Mouse (Mus musculus): ENCODE data around the gene Tbp. TPM values are rescaled to one million over a fixed set of nuclear protein-coding genes. Genes with fewer than 3 reads are reported as not detected.

Tbp gene
- 33.9 and 62.8 TPM in 2 replicates for polyA plus RNA-seq (2012; rRNA removed)

GRCm38 (mm10) chr17:15499656-15500394 is at the start of gene Tbp, which contains the start of gene Psmb1:
TSS of gene Tbp (plus strand) at chr17:15499888.
TSS of gene Psmb1 (minus strand) at chr17:15499751.

GRCm38 (mm10) chr17:15526986-15527810 is 27.5 kb downstream of the Tbp start, which contains the start of gene Pdcd2:
TSS of gene Pdcd2 (minus strand) at chr17:15527301.

DNA sequence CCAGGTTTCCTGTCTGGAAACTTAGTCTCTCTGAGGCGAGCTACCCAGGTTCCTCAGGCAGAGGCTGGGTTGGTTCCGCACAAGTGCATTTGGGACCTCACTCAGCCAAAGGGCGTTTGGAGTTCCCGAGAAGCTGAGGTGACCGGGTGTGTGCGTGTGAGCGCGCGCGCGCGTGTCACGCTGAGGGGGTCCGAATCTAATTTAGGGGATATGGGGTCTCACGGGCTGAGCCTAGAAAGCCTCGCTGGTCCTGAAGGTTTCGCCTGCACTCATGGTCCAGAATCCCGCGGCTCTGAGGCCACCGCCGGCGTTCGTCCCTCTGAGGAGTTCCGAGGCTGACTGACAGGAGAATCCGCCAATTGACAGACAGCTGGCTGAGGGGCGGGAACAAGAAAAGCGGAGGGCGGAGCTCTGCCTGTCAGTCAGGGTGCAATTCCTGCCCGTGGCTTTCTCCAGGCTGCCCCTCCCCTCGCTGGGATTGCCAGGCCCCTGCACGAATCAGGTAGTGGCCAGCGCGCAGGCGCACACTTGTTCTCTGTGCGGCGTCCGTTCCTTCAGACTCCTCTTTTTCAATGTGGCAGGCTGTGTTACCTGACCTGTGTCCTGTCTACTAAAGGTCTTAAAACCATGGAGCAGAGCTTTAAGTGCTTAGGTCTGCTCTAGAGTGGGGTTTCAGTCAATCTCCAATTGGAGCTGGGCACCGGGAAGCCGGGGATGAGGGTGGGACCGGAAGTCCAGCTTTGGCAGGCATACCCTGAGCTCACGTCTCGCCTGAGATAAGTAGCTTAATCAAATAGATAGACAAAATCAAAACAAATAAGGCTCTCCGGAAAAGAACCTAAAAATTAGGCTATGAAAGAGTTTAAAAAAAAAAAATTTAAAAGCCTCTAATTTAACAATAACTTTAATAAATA is 64.6 kb downstream of the Tbp start, which contains the start of gene Prdm9:
Gene Prdm9, minus strand, starts transcription at position 341 of the 914 bp plus-strand sequence.

Other genes with a start within 250 kb of the Tbp start
- gene Dll1, start 123.0 kb upstream of the Tbp start, polyA plus RNA-seq (2012; rRNA removed): 12.3 and 13.1 TPM in 2 replicates
- gene Fam120b, start 103.7 kb upstream of the Tbp start, polyA plus RNA-seq (2012; rRNA removed): 11.9 and 12.5 TPM in 2 replicates
- 55.2 and 74.9 TPM in 2 replicates for gene Psmb1, start 137 bp upstream of the Tbp start, polyA plus RNA-seq (2012; rRNA removed)
- gene Pdcd2, start 27.4 kb downstream of the Tbp start, polyA plus RNA-seq (2012; rRNA removed): 60.5 and 69.9 TPM in 2 replicates
- 0.85 and 1.3 TPM in 2 replicates for gene Prdm9, start 64.5 kb downstream of the Tbp start, polyA plus RNA-seq (2012; rRNA removed)
- 11.2 and 12.0 TPM in 2 replicates for gene Chd1, start 205.1 kb downstream of the Tbp start, polyA plus RNA-seq (2012; rRNA removed)

All from ovary, adult 2 months (tissue).